Mouse (Mus musculus): Measurements from ENCODE around the gene Tspan2.

Tspan2 gene

GRCm38 (mm10) chr3:102735031-102735558, 766 bp downstream of the Tspan2 start:
- DNase-seq (ENCODE audit: low spot score) = peak; percentile 18

- no peak for DNase-seq (ENCODE audit: low spot score)
Measured at GRCm38 (mm10) chr3:102735638-102736037, 1.3 kb downstream of the Tspan2 start.

- DNase-seq (ENCODE audit: low spot score) = no peak
Measured at GRCm38 (mm10) chr3:102736436-102736835, 2.1 kb downstream of the Tspan2 start.

DNA sequence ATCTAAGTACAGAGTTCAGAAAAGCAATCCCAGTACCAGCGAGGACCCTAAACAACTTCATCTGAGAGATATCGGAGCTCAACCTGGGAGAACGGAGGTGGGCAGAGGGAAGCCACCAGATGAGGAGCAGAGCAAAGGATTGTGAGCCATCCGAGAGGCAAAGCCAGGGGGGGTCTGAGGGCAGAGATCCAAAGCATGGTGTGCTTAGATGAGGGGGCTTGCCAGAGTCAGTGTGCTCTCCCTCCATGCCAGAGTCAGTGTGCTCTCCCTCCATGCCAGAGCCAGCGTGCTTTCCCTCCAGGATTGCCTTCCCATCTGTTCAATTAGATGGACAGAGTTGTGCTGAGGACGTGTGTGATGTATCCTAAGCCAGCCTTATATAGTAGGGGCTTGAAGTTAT, 2.8 kb downstream of the Tspan2 start:
- no peak for DNase-seq (ENCODE audit: low spot score)

GRCm38 (mm10) chr3:102738161-102738901, 4.0 kb downstream of the Tspan2 start:
- DNase-seq (ENCODE audit: low spot score) = no peak

- DNase-seq (ENCODE audit: low spot score) = no peak
Measured at GRCm38 (mm10) chr3:102738926-102739325, 4.6 kb downstream of the Tspan2 start.

DNA sequence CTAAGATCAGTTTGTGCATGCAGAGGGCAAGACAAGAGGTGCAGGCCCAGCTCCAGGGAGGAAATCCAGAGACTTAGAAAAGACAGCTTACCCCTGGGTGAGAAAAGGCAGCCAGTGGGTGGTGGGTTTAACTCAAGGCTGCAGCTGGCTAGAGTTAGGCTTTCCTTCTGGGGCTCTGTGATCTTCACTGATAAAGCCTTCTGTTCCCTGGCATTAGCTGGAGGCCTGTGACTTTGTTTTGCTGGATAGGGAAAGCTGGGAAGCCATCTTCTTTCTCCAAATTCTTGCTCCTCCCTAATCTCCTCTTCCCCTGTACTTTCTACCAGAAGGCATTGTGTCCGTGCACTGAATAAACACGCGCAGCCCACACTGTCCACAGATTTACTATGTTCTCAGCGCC, 8.4 kb downstream of the Tspan2 start:
- DNase-seq (ENCODE audit: low spot score) = no peak

GRCm38 (mm10) chr3:102743202-102743601, 8.9 kb downstream of the Tspan2 start:
- DNase-seq (ENCODE audit: low spot score) = no peak

- no peak for DNase-seq (ENCODE audit: low spot score)
Measured at GRCm38 (mm10) chr3:102743781-102744471, 9.6 kb downstream of the Tspan2 start.

GRCm38 (mm10) chr3:102744657-102745056, 10.3 kb downstream of the Tspan2 start:
- DNase-seq (ENCODE audit: low spot score) = no peak

- no peak for DNase-seq (ENCODE audit: low spot score)
Measured at GRCm38 (mm10) chr3:102746174-102746573, 11.8 kb downstream of the Tspan2 start.

- DNase-seq (ENCODE audit: low spot score) = no peak
Measured at GRCm38 (mm10) chr3:102748038-102748437, 13.7 kb downstream of the Tspan2 start.

- no peak for DNase-seq (ENCODE audit: low spot score)
Measured at GRCm38 (mm10) chr3:102748686-102749085, 14.4 kb downstream of the Tspan2 start.

- DNase-seq (ENCODE audit: low spot score) = no peak
Measured at GRCm38 (mm10) chr3:102751136-102751535, 16.8 kb downstream of the Tspan2 start.

- DNase-seq (ENCODE audit: low spot score) = no peak
Measured at GRCm38 (mm10) chr3:102751536-102751935, 17.2 kb downstream of the Tspan2 start.

- DNase-seq (ENCODE audit: low spot score) = no peak
Measured at GRCm38 (mm10) chr3:102752053-102752452, 17.7 kb downstream of the Tspan2 start.

DNA sequence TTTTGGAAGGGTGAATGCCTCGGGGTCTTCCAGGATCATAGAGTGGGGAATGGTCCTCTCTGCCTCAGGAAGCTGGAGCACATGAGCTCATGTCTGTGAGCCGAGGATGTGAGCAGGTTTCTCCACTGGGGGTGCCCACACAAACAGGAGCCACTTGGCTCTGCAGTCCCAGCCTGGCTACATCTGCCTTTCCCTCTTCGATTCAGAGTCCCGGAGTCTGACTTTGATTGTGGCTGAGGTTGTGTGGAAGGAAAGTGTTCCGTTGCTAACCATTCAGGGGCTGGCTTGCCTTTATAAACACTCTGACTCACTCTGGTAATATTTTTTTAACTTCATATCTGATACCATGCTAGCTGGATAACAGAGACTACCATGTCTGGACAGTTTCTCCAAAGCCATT, 18.1 kb downstream of the Tspan2 start:
- DNase-seq (ENCODE audit: low spot score) = no peak

DNA sequence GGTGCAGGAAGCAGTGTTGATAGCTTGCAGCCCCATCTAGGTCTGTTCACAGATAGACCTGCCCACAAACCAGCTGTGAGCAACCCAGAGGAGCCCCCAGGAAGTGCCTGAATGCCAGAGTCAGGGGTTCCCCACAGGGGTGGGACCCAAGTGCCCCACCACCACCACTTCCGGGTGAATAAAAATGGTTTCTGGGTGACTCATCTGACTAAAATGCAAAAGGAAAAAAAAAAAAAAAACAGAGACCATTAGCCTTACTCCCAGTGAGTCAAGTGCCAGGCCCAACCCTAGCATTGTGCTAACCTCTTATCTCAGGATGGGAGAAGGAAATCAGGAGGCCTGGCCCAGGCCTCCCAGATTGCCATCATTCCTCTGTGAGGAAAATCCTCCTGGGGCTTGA, 21.5 kb downstream of the Tspan2 start:
- DNase-seq (ENCODE audit: low spot score) = no peak

DNA sequence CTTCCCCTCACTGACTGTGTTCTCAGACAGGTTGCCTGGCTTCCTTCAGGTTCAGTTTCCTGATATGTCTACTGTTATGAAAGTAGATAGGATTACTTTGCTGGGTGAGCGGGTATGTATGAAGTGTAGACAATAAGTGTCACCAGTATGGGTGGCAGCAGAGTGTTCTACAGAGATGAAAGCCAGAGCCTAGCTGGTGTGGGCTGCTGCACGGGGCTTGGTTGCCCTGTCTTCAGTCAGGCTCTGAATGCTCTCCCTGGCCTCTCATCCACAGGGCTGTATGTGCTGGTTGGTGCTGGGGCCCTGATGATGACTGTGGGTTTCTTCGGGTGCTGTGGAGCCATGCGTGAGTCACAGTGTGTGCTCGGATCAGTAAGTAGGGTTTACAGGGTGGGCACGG, 22.7 kb downstream of the Tspan2 start:
- no peak for DNase-seq (ENCODE audit: low spot score)

GRCm38 (mm10) chr3:102760236-102760635, 25.9 kb downstream of the Tspan2 start:
- no peak for DNase-seq (ENCODE audit: low spot score)

DNA sequence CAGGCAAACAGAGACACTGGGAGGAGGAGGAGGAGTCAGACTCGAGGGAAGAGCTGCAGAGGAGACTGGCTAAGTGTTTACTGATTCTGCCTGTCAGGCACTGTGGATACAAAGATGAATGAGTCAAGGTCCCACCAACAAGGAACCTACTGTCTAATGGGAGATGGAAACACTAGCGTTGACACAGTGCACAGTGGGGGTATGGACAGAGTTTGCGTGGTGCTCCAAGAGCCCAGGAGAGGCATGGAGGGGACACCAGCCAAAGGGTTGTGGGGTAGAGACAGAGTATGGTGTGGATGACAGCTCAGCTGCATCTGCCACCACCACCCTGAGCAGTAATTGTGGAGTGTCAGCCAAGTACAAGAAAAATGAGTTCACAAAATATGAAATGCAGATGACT, 28.1 kb downstream of the Tspan2 start:
- no peak for DNase-seq (ENCODE audit: low spot score)

GRCm38 (mm10) chr3:102763713-102764400, 29.5 kb downstream of the Tspan2 start:
- peak; percentile 21 for DNase-seq (ENCODE audit: low spot score)

DNA sequence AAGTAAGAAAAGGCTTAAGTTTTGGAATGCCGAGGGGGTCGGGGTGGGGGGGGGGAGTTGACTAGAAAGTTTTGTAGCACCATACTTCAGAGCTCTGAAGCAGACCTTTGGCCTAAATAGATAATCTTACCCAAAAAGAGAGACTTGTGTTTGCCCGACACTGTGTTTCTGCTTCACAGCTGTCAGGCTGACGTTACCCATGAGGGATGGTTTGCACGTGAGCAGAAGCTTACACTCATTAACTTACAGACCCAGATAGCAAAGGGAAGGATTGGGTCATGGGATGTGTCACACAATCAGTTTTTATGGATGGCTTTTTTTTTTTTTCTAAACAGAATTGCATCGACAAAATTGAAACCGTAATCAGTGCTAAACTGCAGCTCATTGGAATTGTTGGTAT, 30.5 kb downstream of the Tspan2 start:
- no peak for DNase-seq (ENCODE audit: low spot score)

Data from ovary, postnatal 14 days (tissue).